Mouse (Mus musculus): ENCODE results near the gene Csf2. TPM values are rescaled to one million over a fixed set of nuclear protein-coding genes. Genes with fewer than 3 reads are reported as not detected.

Csf2 gene
- total RNA-seq (2023): not detected in 2 replicates

DNA sequence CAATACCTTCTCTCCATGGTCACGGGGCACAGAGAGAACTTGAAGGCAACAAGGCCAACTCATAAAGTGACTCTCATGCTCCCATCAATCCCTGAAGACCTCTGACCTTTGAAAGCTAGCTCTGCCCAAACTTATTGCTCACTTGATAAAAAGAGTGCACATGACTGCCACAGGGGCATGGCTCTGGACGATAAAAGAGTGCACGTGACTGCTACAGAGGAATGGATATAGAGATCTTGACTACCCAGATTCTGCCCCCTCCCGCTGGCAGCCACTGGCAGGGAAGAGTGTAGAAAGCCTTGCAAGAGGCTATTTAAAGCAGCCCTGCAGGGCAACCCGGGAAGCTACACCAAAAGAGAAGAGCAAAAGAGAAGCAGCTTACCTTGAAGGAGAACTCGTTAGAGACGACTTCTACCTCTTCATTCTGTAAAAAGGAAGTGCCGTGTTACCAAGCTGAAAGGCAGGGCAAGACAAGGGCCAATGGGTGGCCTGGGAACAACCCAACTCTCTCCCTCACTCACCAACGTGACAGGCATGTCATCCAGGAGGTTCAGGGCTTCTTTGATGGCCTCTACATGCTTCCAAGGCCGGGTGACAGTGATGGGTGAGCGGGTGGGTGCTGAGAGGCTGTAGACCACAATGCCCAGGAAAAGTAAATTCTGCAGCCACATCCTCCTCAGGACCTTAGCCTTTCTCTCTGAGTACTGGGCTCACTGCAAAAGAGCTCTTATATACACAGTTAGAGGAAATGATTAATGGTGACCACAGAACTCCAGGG lies at the start of gene Csf2:
Gene Csf2 (minus strand): TSS at position 728 of the 778 bp plus-strand sequence.

DNA sequence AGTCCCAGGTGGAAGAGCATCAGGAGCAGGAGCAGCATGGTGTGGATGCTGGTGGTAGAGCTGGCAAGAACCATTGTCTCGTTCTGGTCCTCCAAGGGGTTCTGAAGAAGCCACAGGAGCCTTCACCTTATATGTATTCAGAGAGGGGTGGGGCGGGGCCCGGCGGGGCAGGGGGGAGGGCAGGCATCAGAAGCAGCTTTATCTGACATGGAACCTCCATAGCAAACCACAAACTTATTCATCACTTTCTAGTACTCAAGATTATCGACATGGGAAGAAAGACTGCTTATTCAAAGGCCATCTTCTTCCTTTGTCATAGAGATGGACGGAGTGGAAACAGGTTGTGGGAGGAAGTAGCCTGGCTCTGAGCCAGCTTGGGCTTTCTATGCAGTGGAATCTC lies 17.7 kb upstream of the Csf2 start, which contains the start of gene Il3:
Gene Il3 (minus strand): TSS at position 101 of the 400 bp plus-strand sequence.

Other genes starting within 250 kb of the Csf2 start
- gene Slc22a4, start 221.6 kb downstream of the Csf2 start, total RNA-seq (2023): 16.3 and 24.7 TPM in 2 replicates
- gene Pdlim4, start 180.7 kb downstream of the Csf2 start, total RNA-seq (2023): 0.66 and 1.5 TPM in 2 replicates
- 0.54 TPM in 1 of 2 replicates, not detected in the other for gene P4ha2, start 149.6 kb downstream of the Csf2 start, total RNA-seq (2023)
- gene Il3, start 17.6 kb upstream of the Csf2 start, total RNA-seq (2023): not detected in 2 replicates
- gene Acsl6, start 54.1 kb upstream of the Csf2 start, total RNA-seq (2023): 0.41 TPM in 1 of 2 replicates, not detected in the other
- gene Meikin, start 121.0 kb upstream of the Csf2 start, total RNA-seq (2023): not detected in 2 replicates
- 53.3 and 80.3 TPM in 2 replicates for gene Fnip1, start 188.5 kb upstream of the Csf2 start, total RNA-seq (2023)